Mouse (Mus musculus): Measurements from ENCODE around the gene Dock1. TPM values are rescaled to one million over a fixed set of nuclear protein-coding genes. Genes with fewer than 3 reads are reported as not detected.

The Dock1 gene
- polyA plus RNA-seq (2015; fragmentation: Nextera tagmentation; extraction: Ambion mirVana): 14.0 and 17.8 TPM in 2 replicates

GRCm38 (mm10) chr7:134670312-134671002, at the start of gene Dock1:
Gene Dock1 (plus strand): TSS chr7:134670654.
- peak; percentile 10; the same call in 1 of the 2 replicates for TF ChIP-seq CTCF (IDR thresholded peaks at IDR 0.05)
- no peak for TF ChIP-seq EP300 (IDR thresholded peaks at IDR 0.05)
- Histone ChIP-seq H3K36me3 (ENCODE audit: insufficient read depth, low read length) (no peaks in the 10 kb centered on the region), H3K27ac (ENCODE audit: low read length) (peak within 1 kb of the TSS; percentile 91), H3K4me1 (ENCODE audit: insufficient read depth, low read depth, low read length) (peaks cover 8% of the 10 kb centered on the region; the same call in 1 of the 2 replicates), H3K4me2 (replicated peaks; ENCODE audit: low read depth, low read length) (peak within 1 kb of the TSS; percentile 70), H3K9ac (replicated peaks; ENCODE audit: low read depth) (peak within 1 kb of the TSS; percentile 77), H3K4me3 (ENCODE audit: low read depth, low read length) (peak within 1 kb of the TSS; percentile 79), H3K27me3 (replicated peaks; ENCODE audit: insufficient read depth, low read length) (no peaks in the 10 kb centered on the region), H3K9me3 (ENCODE audit: low read length) (no peaks in the 10 kb centered on the region)
- peak; percentile 90 for ATAC-seq
- WGBS: 5% methylated on average over 47 of the region's 77 CpGs
- DNase-seq (ENCODE audit: low spot score): peak; percentile 90

- Histone ChIP-seq H3K9ac (replicated peaks; ENCODE audit: low read depth) (no peak overlapping the region), H3K4me2 (replicated peaks; ENCODE audit: low read depth, low read length) (no peak overlapping the region), H3K36me3 (ENCODE audit: insufficient read depth, low read length) (no peaks in the 10 kb centered on the region), H3K9me3 (ENCODE audit: low read length) (no peaks in the 10 kb centered on the region), H3K27ac (ENCODE audit: low read length) (no peak overlapping the region), H3K4me1 (ENCODE audit: insufficient read depth, low read depth, low read length) (no peaks in the 10 kb centered on the region), H3K4me3 (ENCODE audit: low read depth, low read length) (no peak overlapping the region), H3K27me3 (replicated peaks; ENCODE audit: insufficient read depth, low read length) (no peaks in the 10 kb centered on the region)
- ATAC-seq: 0 out of 2 replicates have a peak, but pooled peaks have one; percentile 32
- DNase-seq (ENCODE audit: low spot score): no peak
- WGBS: 53% methylated on average over 4 of the region's 4 CpGs
- TF ChIP-seq CTCF (IDR thresholded peaks at IDR 0.05): no peak
- no peak for TF ChIP-seq EP300 (IDR thresholded peaks at IDR 0.05)
Measured at GRCm38 (mm10) chr7:134627906-134628305, 42.5 kb upstream of the Dock1 start.

- no peaks in the 10 kb centered on the region for H3K27me3 ChIP-seq (replicated peaks; ENCODE audit: insufficient read depth, low read length)
- 62% methylated on average over 8 of the region's 8 CpGs for WGBS
- DNase-seq (ENCODE audit: low spot score): peak; percentile 22
- H3K4me3 ChIP-seq (ENCODE audit: low read depth, low read length): no peak overlapping the region
- no peaks in the 10 kb centered on the region for H3K36me3 ChIP-seq (ENCODE audit: insufficient read depth, low read length)
- ATAC-seq: 0 out of 2 replicates have a peak, but pooled peaks have one; percentile 25
- H3K9ac ChIP-seq (replicated peaks; ENCODE audit: low read depth): no peak overlapping the region
- H3K27ac ChIP-seq (ENCODE audit: low read length): no peak overlapping the region
- no peaks in the 10 kb centered on the region for H3K4me1 ChIP-seq (ENCODE audit: insufficient read depth, low read depth, low read length)
- no peak overlapping the region for H3K4me2 ChIP-seq (replicated peaks; ENCODE audit: low read depth, low read length)
- H3K9me3 ChIP-seq (ENCODE audit: low read length): no peaks in the 10 kb centered on the region
- TF ChIP-seq CTCF (IDR thresholded peaks at IDR 0.05): no peak
- no peak for TF ChIP-seq EP300 (IDR thresholded peaks at IDR 0.05)
Measured at GRCm38 (mm10) chr7:134650246-134650830, 20.1 kb upstream of the Dock1 start.

- WGBS: 70% methylated on average over 3 of the region's 3 CpGs
- no peaks in the 10 kb centered on the region for H3K27me3 ChIP-seq (replicated peaks; ENCODE audit: insufficient read depth, low read length)
- H3K27ac ChIP-seq (ENCODE audit: low read length): no peak overlapping the region
- H3K9ac ChIP-seq (replicated peaks; ENCODE audit: low read depth): no peak overlapping the region
- ATAC-seq (no peak), DNase-seq (ENCODE audit: low spot score) (no peak)
- no peak overlapping the region for H3K4me2 ChIP-seq (replicated peaks; ENCODE audit: low read depth, low read length)
- no peaks in the 10 kb centered on the region for H3K4me1 ChIP-seq (ENCODE audit: insufficient read depth, low read depth, low read length)
- H3K36me3 ChIP-seq (ENCODE audit: insufficient read depth, low read length): no peaks in the 10 kb centered on the region
- H3K9me3 ChIP-seq (ENCODE audit: low read length): no peaks in the 10 kb centered on the region
- no peak for TF ChIP-seq CTCF (IDR thresholded peaks at IDR 0.05)
- no peak for TF ChIP-seq EP300 (IDR thresholded peaks at IDR 0.05)
- no peak overlapping the region for H3K4me3 ChIP-seq (ENCODE audit: low read depth, low read length)
Measured at GRCm38 (mm10) chr7:134651071-134651470, 19.4 kb upstream of the Dock1 start.

- DNase-seq (ENCODE audit: low spot score): no peak
- no peak overlapping the region for H3K4me3 ChIP-seq (ENCODE audit: low read depth, low read length)
- peak; percentile 35; the same call in 1 of the 2 replicates for ATAC-seq
Measured at GRCm38 (mm10) chr7:134663241-134663640, 7.2 kb upstream of the Dock1 start.

GRCm38 (mm10) chr7:134665642-134666282, 4.7 kb upstream of the Dock1 start:
- H3K27ac ChIP-seq (ENCODE audit: low read length): no peak overlapping the region
- H3K4me2 ChIP-seq (replicated peaks; ENCODE audit: low read depth, low read length): no peak overlapping the region
- 52% methylated on average over 5 of the region's 5 CpGs for WGBS
- TF ChIP-seq CTCF (IDR thresholded peaks at IDR 0.05): no peak
- 0 out of 2 replicates have a peak, but pooled peaks have one; percentile 8 for TF ChIP-seq EP300 (IDR thresholded peaks at IDR 0.05)
- DNase-seq (ENCODE audit: low spot score) (no peak), ATAC-seq (no peak)
- H3K9me3 ChIP-seq (ENCODE audit: low read length): no peaks in the 10 kb centered on the region
- no peak overlapping the region for H3K9ac ChIP-seq (replicated peaks; ENCODE audit: low read depth)
- H3K4me1 ChIP-seq (ENCODE audit: insufficient read depth, low read depth, low read length): no peaks in the 10 kb centered on the region
- no peak overlapping the region for H3K4me3 ChIP-seq (ENCODE audit: low read depth, low read length)
- no peaks in the 10 kb centered on the region for H3K36me3 ChIP-seq (ENCODE audit: insufficient read depth, low read length)
- H3K27me3 ChIP-seq (replicated peaks; ENCODE audit: insufficient read depth, low read length): no peaks in the 10 kb centered on the region

More at GRCm38 (mm10) chr7:134663241-134663640, 7.2 kb upstream of the Dock1 start:
- H3K36me3 ChIP-seq (ENCODE audit: insufficient read depth, low read length): no peaks in the 10 kb centered on the region
- no peaks in the 10 kb centered on the region for H3K27me3 ChIP-seq (replicated peaks; ENCODE audit: insufficient read depth, low read length)
- 10% methylated on average over 2 of the region's 2 CpGs for WGBS
- no peak overlapping the region for H3K4me2 ChIP-seq (replicated peaks; ENCODE audit: low read depth, low read length)
- no peak overlapping the region for H3K9ac ChIP-seq (replicated peaks; ENCODE audit: low read depth)
- no peak overlapping the region for H3K27ac ChIP-seq (ENCODE audit: low read length)
- no peak for TF ChIP-seq CTCF (IDR thresholded peaks at IDR 0.05)
- no peak for TF ChIP-seq EP300 (IDR thresholded peaks at IDR 0.05)
- H3K4me1 ChIP-seq (ENCODE audit: insufficient read depth, low read depth, low read length): no peaks in the 10 kb centered on the region
- no peaks in the 10 kb centered on the region for H3K9me3 ChIP-seq (ENCODE audit: low read length)

Data from lung, postnatal 0 days (tissue).